Mouse (Mus musculus): Measurements from ENCODE around the gene Shisal2a. TPM values are rescaled to one million over a fixed set of nuclear protein-coding genes. Genes with fewer than 3 reads are reported as not detected.

Shisal2a gene
- not detected for total RNA-seq (2023)

GRCm38 (mm10) chr4:108383183-108383714 is at the start of gene Shisal2a:
Gene Shisal2a (minus strand): TSS chr4:108383349.

GRCm38 (mm10) chr4:108406861-108407401 is 23.8 kb upstream of the Shisal2a start, which contains the start of gene Gpx7:
Gene Gpx7 (minus strand): TSS chr4:108406961.

GRCm38 (mm10) chr4:108327730-108328484 is 55.2 kb downstream of the Shisal2a start, which contains the start of gene Coa7:
Gene Coa7 (plus strand): TSS chr4:108328140.

Other genes with a start within 250 kb of the Shisal2a start
- gene Scp2, start 238.4 kb downstream of the Shisal2a start, total RNA-seq (2023), result 100 to 1,000 TPM; 161 to 179 TPM
- not detected for gene Echdc2, start 217.9 kb downstream of the Shisal2a start, total RNA-seq (2023)
- not detected for gene Zyg11a, start 165.3 kb downstream of the Shisal2a start, total RNA-seq (2023)
- gene Zyg11b, start 82.3 kb downstream of the Shisal2a start, total RNA-seq (2023), result 10 to 100 TPM; 33.2 to 34.3 TPM
- 1 to 10 TPM; 4.2 to 6.0 TPM for gene Coa7, start 55.2 kb downstream of the Shisal2a start, total RNA-seq (2023)
- under 1 TPM; 0.40 to 0.49 TPM for gene Gpx7, start 23.6 kb upstream of the Shisal2a start, total RNA-seq (2023)
- 10 to 100 TPM; 36.0 to 44.8 TPM for gene Tut4, start 76.1 kb upstream of the Shisal2a start, total RNA-seq (2023)
- 10 to 100 TPM; 25.8 to 27.7 TPM for gene Prpf38a, start 196.0 kb upstream of the Shisal2a start, total RNA-seq (2023)
- gene Orc1, start 196.1 kb upstream of the Shisal2a start, total RNA-seq (2023), result 1 to 10 TPM; 6.5 TPM
- gene Cc2d1b, start 236.6 kb upstream of the Shisal2a start, total RNA-seq (2023), result 10 to 100 TPM; 37.6 to 41.2 TPM